Mouse (Mus musculus): ENCODE data around the gene Rsbn1. TPM values are rescaled to one million over a fixed set of nuclear protein-coding genes. Genes with fewer than 3 reads are reported as not detected.

Gene Rsbn1
- 24.0 and 25.3 TPM in 2 replicates for polyA plus RNA-seq (2016; fragmentation: Nextera tagmentation; extraction: Ambion mirVana)

DNA sequence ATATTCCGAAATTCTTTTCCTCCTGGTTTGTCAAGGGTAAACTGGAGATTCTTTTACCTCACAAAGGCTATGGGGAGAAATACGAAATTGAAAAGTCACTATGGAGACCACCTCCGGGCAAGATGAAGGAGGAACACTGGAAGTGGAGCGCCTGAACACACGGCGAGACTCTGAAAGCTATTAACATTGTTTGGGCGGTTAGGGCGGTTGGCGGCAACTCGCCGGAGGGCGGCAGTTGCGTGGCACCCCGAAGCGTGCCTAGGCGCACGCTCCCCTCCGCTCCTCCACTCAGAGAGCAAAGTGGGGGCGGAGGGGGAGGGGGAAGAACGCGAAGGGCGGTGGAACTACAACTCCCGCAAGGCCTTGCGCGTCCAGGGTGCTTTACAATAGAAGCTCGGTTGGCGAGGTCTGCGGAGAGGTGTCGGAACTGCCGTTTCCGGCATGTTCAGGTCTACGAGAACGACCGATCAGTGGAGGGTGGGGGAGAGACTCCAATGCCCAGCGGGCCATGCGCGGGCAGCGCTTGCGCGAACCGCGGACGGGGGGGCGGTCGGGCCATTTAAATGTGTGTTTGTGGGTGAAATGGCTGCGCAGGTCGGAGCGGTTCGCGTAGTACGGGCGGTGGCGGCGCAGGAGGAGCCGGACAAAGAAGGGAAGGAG lies at the start of gene Rsbn1:
Gene Rsbn1, plus strand, starts transcription at position 111 of the 660 bp plus-strand sequence.
- no peaks in the 10 kb centered on the region for H3K9me3 ChIP-seq
- H3K4me1 ChIP-seq = peaks cover 10% of the 10 kb centered on the region
- H3K4me3 ChIP-seq = peak within 1 kb of the TSS; percentile 97
- under 1% methylated on average over 54 of the region's 55 CpGs for WGBS
- peak within 1 kb of the TSS; percentile 86 for H3K27ac ChIP-seq
- H3K36me3 ChIP-seq = no peaks in the 10 kb centered on the region
- peak within 1 kb of the TSS; percentile 94 for H3K9ac ChIP-seq
- no peaks in the 10 kb centered on the region for H3K27me3 ChIP-seq (replicated peaks)
- H3K4me2 ChIP-seq (replicated peaks) = peak within 1 kb of the TSS; percentile 75
- peak; percentile 100 for ATAC-seq (ENCODE audit: low FRiP score, low read depth)

DNA sequence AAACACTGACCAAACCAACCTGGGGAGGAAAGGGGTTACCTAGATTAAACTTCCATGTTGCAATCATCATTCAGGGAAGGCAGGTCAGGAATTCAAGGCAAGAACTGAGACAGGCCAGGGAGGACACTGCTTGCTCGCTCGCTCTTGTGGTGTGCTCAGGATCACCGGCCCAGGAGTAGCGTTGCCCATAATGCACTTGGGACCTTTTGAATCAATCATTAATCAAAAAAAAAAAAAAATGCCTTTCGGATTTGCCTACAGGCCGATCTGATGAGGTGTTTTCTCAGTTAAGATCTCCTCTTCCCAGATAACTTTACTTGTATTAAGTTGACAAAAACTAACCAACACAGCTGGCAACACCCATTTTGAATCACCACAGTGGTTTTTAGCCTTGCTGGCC lies 49.7 kb upstream of the Rsbn1 start:
- Histone ChIP-seq H3K9me3 (no peaks in the 10 kb centered on the region), H3K27ac (no peak overlapping the region), H3K36me3 (no peaks in the 10 kb centered on the region), H3K9ac (no peak overlapping the region), H3K4me1 (no peaks in the 10 kb centered on the region), H3K4me2 (replicated peaks) (no peak overlapping the region), H3K4me3 (no peak overlapping the region), H3K27me3 (replicated peaks) (no peaks in the 10 kb centered on the region)
- 90% methylated on average over 6 of the region's 6 CpGs for WGBS
- ATAC-seq (ENCODE audit: low FRiP score, low read depth) = no peak

DNA sequence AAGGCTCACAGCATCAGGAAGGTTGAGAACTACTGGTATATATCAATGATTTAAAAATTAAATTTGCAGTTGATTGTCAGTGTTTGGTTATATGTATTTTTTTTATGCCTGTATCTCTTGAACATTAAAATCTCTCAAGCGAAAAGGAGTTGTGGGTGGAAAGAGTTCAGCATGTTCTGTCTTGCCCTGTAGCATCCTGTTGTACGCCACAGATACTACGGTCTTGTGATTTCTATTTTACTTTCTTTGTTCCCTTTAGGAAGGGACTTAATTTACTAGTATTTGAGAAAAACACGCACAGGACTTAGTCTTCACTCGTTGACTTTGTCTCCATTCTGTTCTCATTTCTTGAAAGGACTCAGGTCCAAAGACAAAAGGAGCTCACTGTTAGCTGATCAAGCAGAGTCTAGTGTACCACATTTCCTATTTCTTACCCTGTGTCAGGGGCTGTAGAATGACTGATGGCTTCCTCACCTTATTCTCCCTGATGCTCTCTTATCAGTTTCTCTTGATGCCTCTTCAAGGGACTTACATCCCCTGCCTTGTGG lies 46.4 kb upstream of the Rsbn1 start:
- WGBS = 90% methylated on average over 5 of the region's 5 CpGs
- H3K27ac ChIP-seq = no peak overlapping the region
- ATAC-seq (ENCODE audit: low FRiP score, low read depth) = no peak

DNA sequence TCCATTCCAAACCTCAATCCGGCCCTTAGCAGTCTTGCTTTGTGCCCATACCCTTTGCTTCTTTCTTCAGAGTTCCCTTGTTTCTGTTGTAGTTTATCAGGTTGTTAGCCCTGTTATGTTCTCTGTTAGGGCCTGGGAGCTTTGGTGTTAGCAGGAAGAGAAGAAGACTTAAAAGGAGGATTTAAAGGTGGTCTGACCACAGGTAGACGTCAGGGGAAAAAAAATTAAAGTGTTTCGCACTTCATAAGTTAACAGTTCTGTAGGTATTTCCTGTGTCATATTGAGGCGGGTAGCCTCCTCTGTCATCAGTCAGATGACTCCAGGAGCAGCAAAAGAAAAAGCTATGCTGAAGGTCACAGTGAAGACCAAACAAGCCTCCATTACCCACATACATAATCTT lies 45.9 kb upstream of the Rsbn1 start:
- WGBS = 87% methylated on average over 4 of the region's 4 CpGs
- no peak overlapping the region for H3K4me3 ChIP-seq

More for the DNA sequence above, 46.4 kb upstream of the Rsbn1 start:
- Histone ChIP-seq H3K9ac (no peak overlapping the region), H3K4me3 (no peak overlapping the region), H3K9me3 (no peaks in the 10 kb centered on the region), H3K27me3 (replicated peaks) (no peaks in the 10 kb centered on the region), H3K4me2 (replicated peaks) (no peak overlapping the region), H3K36me3 (no peaks in the 10 kb centered on the region), H3K4me1 (no peaks in the 10 kb centered on the region)

DNA sequence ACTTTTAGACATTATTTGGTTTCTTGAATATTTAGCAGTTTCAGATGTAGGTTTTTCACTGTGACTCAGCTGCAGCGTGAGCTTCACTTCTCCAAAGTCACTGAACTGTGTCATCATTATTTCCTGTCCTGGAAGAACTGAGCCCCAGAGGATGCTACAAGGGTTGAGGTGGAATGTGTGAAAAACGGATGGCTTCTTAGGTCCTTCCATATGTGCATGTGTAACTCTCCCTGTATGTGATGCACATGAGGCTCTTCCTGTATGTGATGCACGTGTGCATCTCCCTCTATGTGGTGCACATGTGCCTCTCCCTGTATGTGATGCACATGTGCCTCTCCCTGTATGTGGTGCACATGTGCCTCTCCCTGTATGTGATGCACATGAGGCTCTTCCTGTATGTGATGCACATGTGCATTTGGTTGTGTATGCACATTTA lies 41.2 kb upstream of the Rsbn1 start:
- Histone ChIP-seq H3K4me3 (no peak overlapping the region), H3K4me1 (no peaks in the 10 kb centered on the region), H3K4me2 (replicated peaks) (no peak overlapping the region), H3K9ac (no peak overlapping the region), H3K27ac (no peak overlapping the region), H3K27me3 (replicated peaks) (no peaks in the 10 kb centered on the region), H3K9me3 (no peaks in the 10 kb centered on the region), H3K36me3 (no peaks in the 10 kb centered on the region)
- WGBS = 65% methylated on average over 3 of the region's 3 CpGs
- no peak for ATAC-seq (ENCODE audit: low FRiP score, low read depth)

More for the DNA sequence above, 45.9 kb upstream of the Rsbn1 start:
- H3K9me3 ChIP-seq = no peaks in the 10 kb centered on the region
- no peak overlapping the region for H3K27ac ChIP-seq
- no peaks in the 10 kb centered on the region for H3K4me1 ChIP-seq
- no peak for ATAC-seq (ENCODE audit: low FRiP score, low read depth)
- no peaks in the 10 kb centered on the region for H3K36me3 ChIP-seq
- H3K9ac ChIP-seq = no peak overlapping the region
- no peak overlapping the region for H3K4me2 ChIP-seq (replicated peaks)
- H3K27me3 ChIP-seq (replicated peaks) = no peaks in the 10 kb centered on the region

DNA sequence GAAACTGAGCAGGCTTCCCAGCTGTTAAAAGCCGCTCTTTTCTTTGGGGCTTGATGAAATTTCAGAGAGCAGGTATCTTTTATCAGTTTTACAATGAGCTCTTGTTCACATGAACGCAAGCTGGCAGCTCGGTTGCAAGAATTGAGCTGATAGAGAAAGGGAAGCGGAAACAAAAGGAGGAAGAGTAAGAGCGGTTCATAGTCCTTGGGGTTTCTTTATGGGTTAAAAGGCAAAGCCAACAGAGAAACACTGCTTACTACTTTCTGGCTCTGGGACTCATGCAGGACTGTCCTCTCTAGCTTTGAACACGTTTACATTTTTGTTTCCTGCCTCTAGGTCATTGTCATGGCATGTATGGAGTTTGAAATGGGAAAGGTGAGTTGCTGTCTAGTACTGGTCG lies 39.6 kb upstream of the Rsbn1 start:
- Histone ChIP-seq H3K9ac (no peak overlapping the region), H3K4me3 (no peak overlapping the region), H3K4me1 (no peaks in the 10 kb centered on the region), H3K36me3 (no peaks in the 10 kb centered on the region), H3K27ac (no peak overlapping the region), H3K27me3 (replicated peaks) (no peaks in the 10 kb centered on the region), H3K4me2 (replicated peaks) (no peak overlapping the region), H3K9me3 (no peaks in the 10 kb centered on the region)
- ATAC-seq (ENCODE audit: low FRiP score, low read depth) = no peak
- WGBS = 78% methylated on average over 7 of the region's 7 CpGs

DNA sequence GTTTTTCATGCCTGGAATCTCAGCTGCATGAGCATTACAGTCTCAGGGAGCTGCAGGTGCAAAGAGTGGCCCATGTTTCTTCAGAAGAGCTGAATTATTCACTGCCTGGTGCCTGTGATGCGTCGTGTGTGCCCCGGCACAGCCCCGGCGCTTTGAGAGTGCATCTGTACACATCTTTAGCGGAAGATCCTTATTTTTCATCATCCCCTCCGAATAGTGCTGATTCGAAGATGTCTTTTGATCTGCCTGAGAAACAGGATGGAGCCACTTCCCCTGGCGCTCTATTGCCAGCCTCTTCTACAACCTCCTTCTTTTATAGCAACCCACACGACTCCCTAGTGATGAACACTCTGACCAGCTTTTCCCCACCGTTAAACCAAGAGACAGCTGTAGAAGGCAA lies 28.0 kb upstream of the Rsbn1 start:
- no peaks in the 10 kb centered on the region for H3K36me3 ChIP-seq
- H3K9me3 ChIP-seq = no peaks in the 10 kb centered on the region
- no peak overlapping the region for H3K4me3 ChIP-seq
- no peak overlapping the region for H3K27ac ChIP-seq
- 78% methylated on average over 11 of the region's 11 CpGs for WGBS
- H3K4me1 ChIP-seq = no peaks in the 10 kb centered on the region
- no peaks in the 10 kb centered on the region for H3K27me3 ChIP-seq (replicated peaks)
- no peak overlapping the region for H3K4me2 ChIP-seq (replicated peaks)
- no peak for ATAC-seq (ENCODE audit: low FRiP score, low read depth)
- H3K9ac ChIP-seq = no peak overlapping the region

DNA sequence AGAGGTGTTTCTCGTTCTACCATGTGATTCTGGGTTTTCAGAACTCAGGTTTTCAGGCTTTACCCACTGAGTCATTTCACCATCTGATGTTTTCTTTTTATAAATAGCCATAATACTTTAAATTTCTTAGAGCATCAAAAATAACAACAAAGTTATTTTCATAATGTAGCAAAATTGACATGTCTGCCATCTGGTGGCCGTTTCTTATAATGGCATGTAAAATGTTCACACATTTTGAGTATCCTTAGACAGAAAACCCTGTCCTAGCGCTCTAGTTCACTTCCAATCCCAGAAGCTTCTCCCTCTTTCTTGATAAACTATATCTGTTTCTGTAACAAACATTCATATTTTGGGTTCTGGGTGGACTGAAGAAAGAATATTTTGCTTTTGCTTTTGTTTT lies 26.3 kb upstream of the Rsbn1 start:
- Histone ChIP-seq H3K4me2 (replicated peaks) (no peak overlapping the region), H3K9me3 (no peaks in the 10 kb centered on the region), H3K4me3 (no peak overlapping the region), H3K4me1 (no peaks in the 10 kb centered on the region), H3K27me3 (replicated peaks) (no peaks in the 10 kb centered on the region), H3K36me3 (no peaks in the 10 kb centered on the region), H3K27ac (no peak overlapping the region), H3K9ac (no peak overlapping the region)
- 49% methylated on average over 3 of the region's 3 CpGs for WGBS
- no peak for ATAC-seq (ENCODE audit: low FRiP score, low read depth)

DNA sequence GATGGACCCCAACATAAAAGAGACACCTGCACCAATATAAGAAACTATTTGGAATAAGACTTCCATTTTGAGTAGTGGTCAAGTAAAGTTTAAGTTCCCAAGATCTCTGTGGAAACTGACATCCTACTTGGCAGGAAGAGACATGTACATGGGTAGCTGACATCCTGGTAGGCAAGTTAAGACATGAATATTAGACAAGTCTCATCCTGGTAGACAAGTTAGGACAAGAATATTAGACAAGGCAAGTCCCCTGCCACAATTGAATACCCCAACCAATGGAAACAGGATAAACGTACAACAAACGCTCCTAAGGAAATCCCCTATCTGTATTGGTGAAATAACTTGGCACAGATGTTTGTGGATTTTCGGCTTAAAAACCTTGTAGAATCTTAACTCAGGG lies 20.5 kb upstream of the Rsbn1 start:
- Histone ChIP-seq H3K9me3 (no peaks in the 10 kb centered on the region), H3K9ac (no peak overlapping the region), H3K4me3 (no peak overlapping the region), H3K27me3 (replicated peaks) (no peaks in the 10 kb centered on the region), H3K4me1 (no peaks in the 10 kb centered on the region), H3K36me3 (no peaks in the 10 kb centered on the region), H3K4me2 (replicated peaks) (no peak overlapping the region), H3K27ac (no peak overlapping the region)
- ATAC-seq (ENCODE audit: low FRiP score, low read depth) = no peak
- WGBS = 94% methylated on average over 3 of the region's 3 CpGs

DNA sequence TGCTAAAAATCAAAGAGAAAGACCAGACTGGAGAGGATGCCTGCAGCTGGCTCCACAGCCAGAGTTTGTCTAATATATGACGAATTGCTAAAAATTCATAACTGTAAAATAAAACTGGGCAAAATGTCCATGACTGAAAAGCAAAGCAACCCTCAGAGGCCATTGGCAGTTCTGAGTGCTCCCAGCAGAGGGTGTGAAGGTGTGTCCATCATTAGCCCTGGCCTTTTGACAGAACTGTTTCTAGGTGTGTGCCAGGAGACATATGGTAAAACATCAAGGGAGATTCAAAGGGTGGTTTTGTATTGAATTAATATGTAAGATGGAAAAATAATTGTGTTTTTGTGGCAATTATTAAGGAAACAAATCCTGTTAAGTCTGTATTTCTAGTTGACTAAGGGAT lies 9.2 kb upstream of the Rsbn1 start:
- Histone ChIP-seq H3K4me1 (no peaks in the 10 kb centered on the region), H3K9ac (no peak overlapping the region), H3K27me3 (replicated peaks) (no peaks in the 10 kb centered on the region), H3K36me3 (no peaks in the 10 kb centered on the region), H3K4me3 (no peak overlapping the region), H3K4me2 (replicated peaks) (no peak overlapping the region), H3K27ac (no peak overlapping the region), H3K9me3 (no peaks in the 10 kb centered on the region)
- 85% methylated on average over 1 of the region's 1 CpGs for WGBS
- ATAC-seq (ENCODE audit: low FRiP score, low read depth) = no peak

DNA sequence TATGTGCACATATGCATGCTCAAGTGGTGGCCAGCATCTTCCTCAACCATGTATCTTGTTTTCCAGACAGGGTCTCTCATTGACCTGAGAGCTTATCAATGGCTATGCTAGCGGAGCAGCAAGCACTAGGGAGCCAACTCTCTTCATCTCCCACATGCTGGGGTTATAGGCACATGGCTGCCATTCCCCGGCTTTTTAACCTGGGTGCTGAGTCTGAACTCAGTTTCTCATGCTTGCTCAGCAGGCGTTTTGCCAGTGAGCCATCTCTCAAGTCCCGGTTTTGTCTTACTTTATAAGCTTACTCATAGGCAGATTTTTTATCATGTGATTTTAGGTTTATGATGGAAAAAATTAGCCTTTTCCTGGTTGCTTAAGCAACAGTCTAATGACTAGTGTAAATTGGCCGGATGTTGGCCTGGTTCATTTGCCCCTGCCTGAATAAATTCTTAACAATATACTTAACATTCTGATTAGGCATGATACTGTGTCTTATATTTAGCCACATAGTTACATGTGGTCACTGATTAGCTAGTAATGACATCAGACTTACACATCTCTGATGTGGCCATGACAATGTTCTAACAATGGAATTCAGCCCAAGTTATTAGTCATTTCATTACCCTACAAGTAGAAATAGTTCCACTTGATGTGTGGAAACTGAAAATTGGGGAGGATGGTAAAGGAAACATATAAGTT lies 6.4 kb upstream of the Rsbn1 start:
- Histone ChIP-seq H3K4me2 (replicated peaks) (no peak overlapping the region), H3K27me3 (replicated peaks) (no peaks in the 10 kb centered on the region), H3K36me3 (no peaks in the 10 kb centered on the region), H3K9ac (no peak overlapping the region), H3K27ac (no peak overlapping the region), H3K9me3 (no peaks in the 10 kb centered on the region), H3K4me3 (no peak overlapping the region), H3K4me1 (no peaks in the 10 kb centered on the region)
- 81% methylated on average over 5 of the region's 5 CpGs for WGBS
- no peak for ATAC-seq (ENCODE audit: low FRiP score, low read depth)

DNA sequence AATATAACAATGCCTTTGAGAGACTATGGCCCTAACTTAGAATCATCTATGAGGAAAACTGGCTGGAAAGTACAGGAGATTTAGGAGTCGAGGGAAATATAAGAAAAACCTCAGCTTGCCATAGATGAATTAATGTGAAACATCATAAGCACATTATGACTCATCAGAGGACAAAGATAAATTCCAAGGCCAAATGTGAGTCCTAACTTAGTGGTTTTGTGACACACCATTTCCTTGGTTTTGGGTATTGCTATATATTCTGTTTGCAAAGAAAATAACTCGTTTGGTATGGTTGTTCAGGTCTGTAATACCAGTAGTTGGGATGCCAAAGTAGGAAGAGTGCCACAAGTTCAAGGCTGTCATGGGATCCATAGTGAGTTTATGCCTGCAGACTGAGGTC lies 5.1 kb upstream of the Rsbn1 start:
- H3K4me1 ChIP-seq = no peaks in the 10 kb centered on the region
- H3K9me3 ChIP-seq = no peaks in the 10 kb centered on the region
- H3K9ac ChIP-seq = no peak overlapping the region
- no peak for ATAC-seq (ENCODE audit: low FRiP score, low read depth)
- no peak overlapping the region for H3K4me2 ChIP-seq (replicated peaks)
- H3K27me3 ChIP-seq (replicated peaks) = no peaks in the 10 kb centered on the region
- no peak overlapping the region for H3K27ac ChIP-seq
- H3K36me3 ChIP-seq = no peaks in the 10 kb centered on the region
- 70% methylated on average over 2 of the region's 2 CpGs for WGBS
- no peak overlapping the region for H3K4me3 ChIP-seq
